Mouse (Mus musculus) embryonic fibroblast, embryonic 13.5 days (primary cell): ENCODE measurements around the gene Rbms1.

Experiments used
- CTCF ChIP-seq: IDR thresholded peaks from 2 replicates; pipeline ENCODE4 v1.5.1; 2011; ENCODE audit warnings: mild to moderate bottlenecking, control low read depth, low read length, moderate library complexity, borderline replicate concordance; ENCODE audit not compliant: insufficient read depth
- POLR2A ChIP-seq: IDR thresholded peaks from 2 replicates; pipeline ENCODE4 v1.6.1; 2011; ENCODE audit warnings: low read depth, mild to moderate bottlenecking, control low read depth, low read length, moderate library complexity

DNA sequence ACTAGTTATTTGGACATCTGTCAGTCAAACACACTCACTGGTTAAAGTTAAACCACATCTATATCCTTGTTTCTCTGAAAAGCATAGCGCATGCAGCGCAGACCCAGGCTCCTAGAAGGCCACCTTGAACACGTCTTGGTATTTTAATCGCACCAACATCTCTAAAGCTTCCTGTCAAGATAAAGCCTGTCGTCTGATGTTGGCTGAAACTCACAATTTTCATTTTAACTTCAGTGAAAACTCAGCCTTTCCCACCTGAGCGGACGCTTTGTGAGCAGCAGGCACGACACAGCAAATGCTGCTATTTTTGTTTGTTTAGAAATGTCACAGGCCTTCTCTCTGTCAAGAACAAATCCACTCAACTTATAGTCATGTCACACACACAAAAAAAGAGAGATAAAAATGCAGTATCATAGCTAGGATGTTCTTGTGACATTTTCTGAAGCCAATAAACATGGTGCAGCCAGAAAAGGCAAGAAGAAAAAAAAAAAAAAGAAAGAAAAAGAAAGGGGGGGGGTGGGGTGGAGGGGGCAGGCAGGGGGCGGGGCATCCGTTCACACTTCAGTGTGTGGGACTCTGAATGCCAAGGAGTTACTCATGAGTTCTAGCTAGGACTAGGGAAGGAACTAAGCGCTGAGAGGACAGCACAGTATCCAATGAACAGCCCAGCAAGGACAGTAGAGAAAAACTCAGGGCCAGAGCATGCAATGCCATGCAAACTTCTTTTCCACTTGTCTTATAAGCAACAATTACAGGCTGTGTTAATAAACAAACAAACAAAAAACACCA is 39.0 kb downstream of the Rbms1 start:
- no peak for TF ChIP-seq CTCF
- TF ChIP-seq POLR2A, result no peak
